Mouse (Mus musculus) liver, embryonic 13.5 days (tissue): Measurements from ENCODE around the gene Srcin1. TPM values are rescaled to one million over a fixed set of nuclear protein-coding genes. Genes with fewer than 3 reads are reported as not detected.

Experiments used
- polyA plus RNA-seq: library from polyadenylated mRNA; unstranded; fragments of >200 nt; fragmentation: Nextera tagmentation; extraction: Ambion mirVana; gene quantifications from 2 replicates; pipeline ENCODE4 v1.2.1, GENCODE M21; 2015

Srcin1 gene
- polyA plus RNA-seq, 1 experiment from 2014 or later = not detected

Other genes starting within 250 kb of the Srcin1 start
- 0.01 TPM in 1 of 2 replicates, not detected in the other for gene Gpr179, start 224.1 kb downstream of the Srcin1 start, polyA plus RNA-seq
- 1.0 and 1.1 TPM in 2 replicates for gene Socs7, start 213.6 kb downstream of the Srcin1 start, polyA plus RNA-seq
- gene Arhgap23, start 160.7 kb downstream of the Srcin1 start, polyA plus RNA-seq = 6.2 and 6.8 TPM in 2 replicates
- gene 4933428G20Rik, start 75.8 kb downstream of the Srcin1 start, polyA plus RNA-seq = 0.75 and 0.81 TPM in 2 replicates
- 0.65 and 0.69 TPM in 2 replicates for gene Epop, start 53.5 kb upstream of the Srcin1 start, polyA plus RNA-seq
- 0.17 and 0.23 TPM in 2 replicates for gene Mllt6, start 87.2 kb upstream of the Srcin1 start, polyA plus RNA-seq
- gene Cisd3, start 109.6 kb upstream of the Srcin1 start, polyA plus RNA-seq = 11.7 and 13.3 TPM in 2 replicates
- gene Pcgf2, start 124.3 kb upstream of the Srcin1 start, polyA plus RNA-seq = 2.3 and 3.6 TPM in 2 replicates
- 335 and 374 TPM in 2 replicates for gene Psmb3, start 127.2 kb upstream of the Srcin1 start, polyA plus RNA-seq
- gene Pip4k2b, start 168.5 kb upstream of the Srcin1 start, polyA plus RNA-seq = 0.88 TPM in 2 replicates
- gene Cwc25, start 190.4 kb upstream of the Srcin1 start, polyA plus RNA-seq = 7.0 and 7.7 TPM in 2 replicates
- gene 1700001P01Rik, start 199.7 kb upstream of the Srcin1 start, polyA plus RNA-seq = 0.19 and 0.22 TPM in 2 replicates
- gene Rpl23, start 206.3 kb upstream of the Srcin1 start, polyA plus RNA-seq = 436 and 468 TPM in 2 replicates
- 27.5 and 31.2 TPM in 2 replicates for gene Lasp1, start 222.8 kb upstream of the Srcin1 start, polyA plus RNA-seq